Mouse (Mus musculus) spleen, adult 2 months (tissue): Measurements from ENCODE around the gene Carm1. TPM values are rescaled to one million over a fixed set of nuclear protein-coding genes. Genes with fewer than 3 reads are reported as not detected.

Source experiments
- DNase-seq, 2 experiments: peaks; one replicate each; pipeline versions ENCODE4 v3.0.0 to v3.0.0-alpha.2; 2012 to 2021; ENCODE audit warnings: low spot score in 2 of 2, low read depth in 1 of 2
- H3K27ac ChIP-seq: fragments of 200-500 bp; 2 replicates; pipeline ENCODE4 v1.5.1; 2012; ENCODE audit warnings: low read length, inconsistent platforms; ENCODE audit not compliant: insufficient read depth
- H3K27me3 ChIP-seq: fragments of 200-500 bp; 2 replicates; pipeline ENCODE4 v1.6.1; 2012; ENCODE audit warnings: mild to moderate bottlenecking, moderate library complexity, low read length, inconsistent platforms; ENCODE audit not compliant: control insufficient read depth, insufficient read depth
- H3K36me3 ChIP-seq: fragments of 200-500 bp; 2 replicates; pipeline ENCODE4 v1.6.1; 2012; ENCODE audit warnings: mild to moderate bottlenecking, low read length, inconsistent platforms; ENCODE audit not compliant: control insufficient read depth, insufficient read depth
- H3K4me1 ChIP-seq: fragments of 200-500 bp; 2 replicates; pipeline ENCODE4 v1.6.1; 2011; ENCODE audit warnings: inconsistent platforms; ENCODE audit not compliant: control insufficient read depth, insufficient read depth, insufficient read length
- H3K4me3 ChIP-seq: fragments of 200-500 bp; 2 replicates; pipeline ENCODE4 v1.5.1; 2011; ENCODE audit warnings: mild to moderate bottlenecking, inconsistent platforms; ENCODE audit not compliant: insufficient read depth, insufficient read length; ENCODE audit errors: extremely low read depth
- CTCF ChIP-seq: fragments of 200-500 bp; IDR thresholded peaks from 2 replicates; pipeline ENCODE4 v1.5.1; 2011; ENCODE audit warnings: mild to moderate bottlenecking, inconsistent platforms; ENCODE audit not compliant: insufficient read depth, insufficient read length, insufficient replicate concordance; ENCODE audit errors: extremely low read depth
- POLR2A ChIP-seq: fragments of 200-500 bp; IDR thresholded peaks from 2 replicates; pipeline ENCODE4 v1.6.1; 2011; ENCODE audit warnings: low read depth, low read length, inconsistent platforms
- WGBS: fragments of 180-500 bp; shearing (Covaris S2); methylation state at CpG from one replicate; pipeline ENCODE4 v1.1.7; 2018; 5-methylcytosine and 5-hydroxymethylcytosine counted together
- polyA plus RNA-seq: library from polyadenylated mRNA; depleted of rRNA; stranded (reverse); fragments of >200 nt; gene quantifications from 2 replicates; pipeline ENCODE4 v1.2.3, GENCODE M21; 2012

The Carm1 gene
- polyA plus RNA-seq, 1 experiment: 59.3 TPM

GRCm38 (mm10) chr9:21598198-21598597 lies 51.5 kb downstream of the Carm1 start:
- TF ChIP-seq POLR2A: no peak
- peak; percentile 47; the same call in 1 of the 2 replicates for TF ChIP-seq CTCF
- WGBS: 27% methylated on average over 2 of the region's 2 CpGs
- peaks cover 6% of the 10 kb centered on the region; the same call in 1 of the 2 replicates for H3K4me1 ChIP-seq
- peak in 1 of 2 experiments; percentile 38 for DNase-seq
- no peak overlapping the region for H3K27ac ChIP-seq
- no peaks in the 10 kb centered on the region for H3K27me3 ChIP-seq
- H3K4me3 ChIP-seq: no peak overlapping the region
- H3K36me3 ChIP-seq: no peaks in the 10 kb centered on the region; the same call in 1 of the 2 replicates

- no peak overlapping the region for H3K4me3 ChIP-seq
- 87% methylated on average over 3 of the region's 3 CpGs for WGBS
- DNase-seq: no peak
- H3K4me1 ChIP-seq: no peaks in the 10 kb centered on the region
- no peaks in the 10 kb centered on the region; the same call in 1 of the 2 replicates for H3K36me3 ChIP-seq
- no peak overlapping the region for H3K27ac ChIP-seq
- H3K27me3 ChIP-seq: no peaks in the 10 kb centered on the region
- TF ChIP-seq POLR2A (no peak), CTCF (no peak)
Measured at GRCm38 (mm10) chr9:21600186-21600585, 53.5 kb downstream of the Carm1 start.

GRCm38 (mm10) chr9:21601073-21601472 lies 54.4 kb downstream of the Carm1 start:
- no peaks in the 10 kb centered on the region; the same call in 1 of the 2 replicates for H3K36me3 ChIP-seq
- no peak overlapping the region for H3K27ac ChIP-seq
- H3K4me1 ChIP-seq: no peaks in the 10 kb centered on the region
- H3K4me3 ChIP-seq: no peak overlapping the region
- no peak for DNase-seq
- TF ChIP-seq POLR2A (no peak), CTCF (no peak)
- H3K27me3 ChIP-seq: no peaks in the 10 kb centered on the region
- WGBS: 72% methylated on average over 2 of the region's 2 CpGs

- no peak overlapping the region for H3K4me3 ChIP-seq
- peak; percentile 63 to 65 for DNase-seq
- TF ChIP-seq CTCF (peak; percentile 67; the same call in 1 of the 2 replicates), POLR2A (no peak)
- H3K4me1 ChIP-seq: no peaks in the 10 kb centered on the region
- WGBS: 56% methylated on average over 10 of the region's 10 CpGs
- no peaks in the 10 kb centered on the region for H3K27me3 ChIP-seq
- H3K36me3 ChIP-seq: no peaks in the 10 kb centered on the region
- no peak overlapping the region for H3K27ac ChIP-seq
Measured at GRCm38 (mm10) chr9:21601722-21602399, 55.2 kb downstream of the Carm1 start.

GRCm38 (mm10) chr9:21604119-21604518 lies 57.4 kb downstream of the Carm1 start:
- H3K4me3 ChIP-seq: no peak overlapping the region
- H3K36me3 ChIP-seq: no peaks in the 10 kb centered on the region
- 88% methylated on average over 5 of the region's 5 CpGs for WGBS
- TF ChIP-seq CTCF (no peak), POLR2A (no peak)
- no peaks in the 10 kb centered on the region for H3K27me3 ChIP-seq
- H3K4me1 ChIP-seq: no peaks in the 10 kb centered on the region
- DNase-seq: no peak
- H3K27ac ChIP-seq: no peak overlapping the region

GRCm38 (mm10) chr9:21605865-21606264 lies 59.2 kb downstream of the Carm1 start:
- TF ChIP-seq POLR2A: no peak
- no peak for TF ChIP-seq CTCF
- no peak overlapping the region for H3K4me3 ChIP-seq
- no peak for DNase-seq
- peaks cover 8% of the 10 kb centered on the region; the same call in 1 of the 2 replicates for H3K4me1 ChIP-seq
- 87% methylated on average over 5 of the region's 5 CpGs for WGBS
- no peaks in the 10 kb centered on the region for H3K27me3 ChIP-seq
- H3K36me3 ChIP-seq: no peaks in the 10 kb centered on the region
- no peak overlapping the region for H3K27ac ChIP-seq

- WGBS: 27% methylated on average over 1 of the region's 1 CpGs
- TF ChIP-seq POLR2A: no peak
- TF ChIP-seq CTCF: no peak
- no peak overlapping the region for H3K27ac ChIP-seq
- no peak for DNase-seq
- H3K36me3 ChIP-seq: no peaks in the 10 kb centered on the region
- H3K4me3 ChIP-seq: no peak overlapping the region
- no peaks in the 10 kb centered on the region for H3K27me3 ChIP-seq
- peaks cover 8% of the 10 kb centered on the region; the same call in 1 of the 2 replicates for H3K4me1 ChIP-seq
Measured at GRCm38 (mm10) chr9:21606648-21607047, 60.0 kb downstream of the Carm1 start.
